Mouse (Mus musculus) limb, embryonic 12.5 days (tissue): ENCODE results near the gene Zfp410. TPM values are rescaled to one million over a fixed set of nuclear protein-coding genes. Genes with fewer than 3 reads are reported as not detected.

Experiments
- ATAC-seq: fragments of 200-750 bp; cut with Nextera tagmentation; 2 replicates; pipeline ENCODE4 v1.8.0; 2017; ENCODE audit warnings: low read depth, moderate TSS enrichment; ENCODE audit not compliant: insufficient number of reproducible peaks, insufficient read depth, low FRiP score, low TSS enrichment
- H3K27ac ChIP-seq: fragments of 300-500 bp; sonication (generic); 2 replicates; pipeline ENCODE4 v1.5.1; 2016; ENCODE audit warnings: mild to moderate bottlenecking, moderate library complexity
- H3K27me3 ChIP-seq: fragments of 300-500 bp; sonication (generic); 2 replicates; pipeline ENCODE4 v1.6.1; 2016; ENCODE audit warnings: mild to moderate bottlenecking, moderate library complexity
- H3K36me3 ChIP-seq: fragments of 300-500 bp; sonication (generic); 2 replicates; pipeline ENCODE4 v1.6.1; 2016; ENCODE audit warnings: mild to moderate bottlenecking, moderate library complexity
- H3K4me1 ChIP-seq: fragments of 300-500 bp; sonication (generic); replicated peaks from 2 replicates; pipeline ENCODE4 v1.6.1; 2016
- H3K4me2 ChIP-seq: fragments of 300-500 bp; sonication (generic); 2 replicates; pipeline ENCODE4 v1.6.1; 2016; ENCODE audit warnings: mild to moderate bottlenecking, moderate library complexity
- H3K4me3 ChIP-seq: fragments of 300-500 bp; sonication (generic); replicated peaks from 2 replicates; pipeline ENCODE4 v1.5.1; 2016; ENCODE audit warnings: mild to moderate bottlenecking
- H3K9ac ChIP-seq: fragments of 300-500 bp; sonication (generic); replicated peaks from 2 replicates; pipeline ENCODE4 v1.6.1; 2016; ENCODE audit warnings: mild to moderate bottlenecking, moderate library complexity
- H3K9me3 ChIP-seq: fragments of 300-500 bp; sonication (generic); 2 replicates; pipeline ENCODE4 v1.6.1; 2016; ENCODE audit warnings: mild to moderate bottlenecking, moderate library complexity
- WGBS: fragments of 180-500 bp; shearing (Covaris S2); methylation state at CpG from one replicate; pipeline ENCODE4 v1.1.7; 2016; 5-methylcytosine and 5-hydroxymethylcytosine counted together
- polyA plus RNA-seq: library from polyadenylated mRNA; unstranded; fragments of >200 nt; fragmentation: Nextera tagmentation; extraction: Ambion mirVana; gene quantifications from 2 replicates; pipeline ENCODE4 v1.2.1, GENCODE M21; 2016

Zfp410 gene
- polyA plus RNA-seq, 1 experiment from 2014 or later = 114 TPM

GRCm38 (mm10) chr12:84388774-84389400, 72.2 kb downstream of the Zfp410 start:
- Histone ChIP-seq H3K36me3 (peaks cover 4% of the 10 kb centered on the region; the same call in 1 of the 2 replicates), H3K27me3 (no peaks in the 10 kb centered on the region), H3K4me3 (no peak overlapping the region), H3K27ac (no peak overlapping the region), H3K4me2 (no peak overlapping the region), H3K9me3 (no peaks in the 10 kb centered on the region), H3K9ac (no peak overlapping the region), H3K4me1 (no peaks in the 10 kb centered on the region)
- no peak for ATAC-seq
- WGBS = 76% methylated on average over 14 of the region's 14 CpGs

DNA sequence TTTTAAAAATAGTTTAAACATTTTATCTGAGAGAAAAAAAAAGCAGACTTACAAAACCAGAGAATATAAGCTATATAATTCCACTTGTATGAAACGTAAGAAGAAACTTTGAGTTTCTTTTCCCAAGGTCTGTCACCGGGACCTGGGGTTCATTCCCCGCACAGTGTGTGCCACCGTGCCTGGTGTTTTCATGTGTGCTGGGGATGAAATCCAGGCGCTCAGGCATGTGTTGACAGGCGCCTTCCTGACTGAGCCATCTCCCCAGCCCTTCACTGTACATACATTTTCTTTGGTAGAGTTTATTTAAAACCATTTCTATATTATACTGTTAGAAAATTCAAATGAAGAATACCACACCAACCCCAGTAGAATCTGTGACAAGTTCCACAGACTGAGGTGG, 73.7 kb downstream of the Zfp410 start:
- 71% methylated on average over 6 of the region's 6 CpGs for WGBS
- no peak overlapping the region for H3K27ac ChIP-seq
- H3K4me3 ChIP-seq = no peak overlapping the region
- H3K9me3 ChIP-seq = no peaks in the 10 kb centered on the region
- no peak overlapping the region for H3K4me2 ChIP-seq
- H3K27me3 ChIP-seq = no peaks in the 10 kb centered on the region
- ATAC-seq = no peak
- no peak overlapping the region for H3K9ac ChIP-seq
- H3K36me3 ChIP-seq = no peaks in the 10 kb centered on the region
- no peaks in the 10 kb centered on the region for H3K4me1 ChIP-seq

DNA sequence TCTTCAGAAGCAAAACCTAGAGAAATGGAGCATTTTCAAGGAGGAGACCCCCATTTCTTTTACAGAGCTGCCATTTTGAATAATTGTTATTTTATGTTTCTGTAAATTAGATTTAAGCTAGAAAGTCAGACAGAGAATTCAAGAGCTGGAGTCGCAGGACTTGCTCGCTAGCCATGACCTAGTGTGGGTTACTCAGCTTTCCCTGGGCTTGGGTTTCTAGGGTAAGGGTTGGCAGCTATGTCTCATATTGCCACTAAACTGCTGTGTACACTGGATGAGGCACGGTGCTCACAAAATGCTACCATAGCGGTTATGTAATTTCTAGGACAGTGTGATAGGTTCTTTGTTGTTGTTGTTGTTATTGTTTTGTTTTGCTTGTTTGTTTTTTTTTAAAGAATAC, 76.0 kb downstream of the Zfp410 start:
- Histone ChIP-seq H3K4me2 (no peak overlapping the region), H3K27ac (no peak overlapping the region), H3K27me3 (no peaks in the 10 kb centered on the region), H3K9me3 (no peaks in the 10 kb centered on the region), H3K36me3 (no peaks in the 10 kb centered on the region), H3K4me3 (no peak overlapping the region), H3K9ac (no peak overlapping the region), H3K4me1 (no peaks in the 10 kb centered on the region)
- WGBS = 93% methylated on average over 4 of the region's 4 CpGs
- no peak for ATAC-seq

Other genes with a start within 250 kb of the Zfp410 start
- not detected in 2 replicates for gene Acot5, start 247.5 kb upstream of the Zfp410 start, polyA plus RNA-seq
- gene Acot6, start 216.2 kb upstream of the Zfp410 start, polyA plus RNA-seq = 0.83 and 0.98 TPM in 2 replicates
- gene Dnal1, start 202.5 kb upstream of the Zfp410 start, polyA plus RNA-seq = 6.2 and 7.7 TPM in 2 replicates
- gene Pnma1, start 168.4 kb upstream of the Zfp410 start, polyA plus RNA-seq = 1.2 and 1.3 TPM in 2 replicates
- gene Elmsan1, start 98.0 kb upstream of the Zfp410 start, polyA plus RNA-seq = 7.0 and 8.6 TPM in 2 replicates
- gene Ptgr2, start 31.6 kb upstream of the Zfp410 start, polyA plus RNA-seq = 13.2 and 13.4 TPM in 2 replicates
- gene Coq6, start 44.8 kb downstream of the Zfp410 start, polyA plus RNA-seq = 44.5 and 47.7 TPM in 2 replicates
- 4.0 and 5.0 TPM in 2 replicates for gene Fam161b, start 45.0 kb downstream of the Zfp410 start, polyA plus RNA-seq
- gene Entpd5, start 92.2 kb downstream of the Zfp410 start, polyA plus RNA-seq = 10.9 and 11.4 TPM in 2 replicates
- gene Bbof1, start 92.2 kb downstream of the Zfp410 start, polyA plus RNA-seq = 1.5 and 2.1 TPM in 2 replicates
- gene Rnf113a2, start 100.3 kb downstream of the Zfp410 start, polyA plus RNA-seq = 28.9 and 31.0 TPM in 2 replicates
- 32.5 and 35.0 TPM in 2 replicates for gene Aldh6a1, start 134.2 kb downstream of the Zfp410 start, polyA plus RNA-seq
- 29.5 and 30.6 TPM in 2 replicates for gene Lin52, start 134.6 kb downstream of the Zfp410 start, polyA plus RNA-seq